Mouse (Mus musculus): ENCODE results near the gene Men1.

The Men1 gene

DNA sequence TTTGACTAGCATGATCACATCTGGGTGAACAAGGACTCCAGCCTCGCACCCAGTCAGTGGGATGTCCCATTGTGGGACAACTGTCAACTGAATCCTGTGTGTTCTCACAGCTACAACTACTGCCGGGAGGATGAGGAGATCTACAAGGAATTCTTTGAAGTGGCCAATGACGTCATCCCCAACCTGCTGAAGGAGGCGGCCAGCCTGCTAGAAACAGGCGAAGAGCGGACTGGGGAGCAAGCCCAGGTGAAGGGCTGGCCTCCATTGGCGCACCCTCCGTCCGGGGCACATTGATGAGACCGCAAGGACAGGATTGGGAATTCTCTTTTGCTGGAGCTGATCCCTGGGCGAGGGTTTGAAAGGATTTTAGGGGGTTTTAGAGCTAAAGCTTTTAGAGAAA is 3.9 kb downstream of the Men1 start:
- DNase-seq (ENCODE audit: extremely low spot score, low spot score), result no peak

DNA sequence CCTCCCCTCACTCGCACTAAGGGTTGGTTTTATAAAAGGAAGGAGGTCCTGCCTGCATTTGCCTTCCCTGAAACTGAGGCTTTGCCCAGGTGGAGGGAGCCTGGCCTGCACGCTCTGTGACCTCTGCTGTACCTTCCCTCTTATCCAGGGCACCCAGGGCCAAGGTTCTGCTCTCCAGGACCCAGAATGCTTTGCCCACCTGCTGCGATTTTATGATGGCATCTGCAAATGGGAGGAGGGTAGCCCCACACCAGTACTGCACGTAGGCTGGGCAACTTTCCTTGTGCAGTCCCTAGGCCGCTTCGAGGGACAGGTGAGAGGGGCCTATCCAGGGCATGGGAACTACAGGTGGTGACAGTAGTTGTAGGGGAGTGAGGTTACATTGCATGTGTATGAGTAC is 4.4 kb downstream of the Men1 start:
- DNase-seq (ENCODE audit: extremely low spot score, low spot score), result no peak

DNA sequence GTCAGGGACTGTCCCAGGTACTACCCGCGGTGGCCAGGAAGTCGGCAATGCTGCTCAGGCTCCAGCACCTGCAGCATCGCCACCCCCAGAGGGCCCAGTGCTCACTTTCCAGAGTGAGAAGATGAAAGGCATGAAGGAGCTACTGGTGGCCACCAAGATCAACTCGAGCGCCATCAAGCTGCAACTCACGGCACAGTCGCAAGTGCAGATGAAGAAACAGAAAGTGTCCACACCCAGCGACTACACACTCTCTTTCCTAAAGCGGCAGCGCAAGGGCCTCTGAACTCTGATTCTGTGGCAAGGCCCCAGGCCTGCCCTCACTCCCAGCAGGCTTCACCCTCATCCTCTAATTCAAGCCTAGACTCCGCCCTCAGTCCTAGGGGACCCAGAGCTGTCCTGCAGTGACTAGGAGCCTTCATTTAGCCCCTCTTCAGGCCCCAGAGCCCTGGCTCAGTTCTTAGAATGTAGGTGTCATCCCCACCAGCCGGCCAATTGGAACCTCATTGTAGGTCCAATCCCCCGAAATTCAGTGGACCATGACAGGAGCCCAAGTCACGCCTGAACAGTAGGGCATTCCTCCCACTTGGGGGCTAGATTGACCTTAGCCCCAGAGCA is 5.2 kb downstream of the Men1 start:
- no peak for DNase-seq (ENCODE audit: extremely low spot score, low spot score)

DNA sequence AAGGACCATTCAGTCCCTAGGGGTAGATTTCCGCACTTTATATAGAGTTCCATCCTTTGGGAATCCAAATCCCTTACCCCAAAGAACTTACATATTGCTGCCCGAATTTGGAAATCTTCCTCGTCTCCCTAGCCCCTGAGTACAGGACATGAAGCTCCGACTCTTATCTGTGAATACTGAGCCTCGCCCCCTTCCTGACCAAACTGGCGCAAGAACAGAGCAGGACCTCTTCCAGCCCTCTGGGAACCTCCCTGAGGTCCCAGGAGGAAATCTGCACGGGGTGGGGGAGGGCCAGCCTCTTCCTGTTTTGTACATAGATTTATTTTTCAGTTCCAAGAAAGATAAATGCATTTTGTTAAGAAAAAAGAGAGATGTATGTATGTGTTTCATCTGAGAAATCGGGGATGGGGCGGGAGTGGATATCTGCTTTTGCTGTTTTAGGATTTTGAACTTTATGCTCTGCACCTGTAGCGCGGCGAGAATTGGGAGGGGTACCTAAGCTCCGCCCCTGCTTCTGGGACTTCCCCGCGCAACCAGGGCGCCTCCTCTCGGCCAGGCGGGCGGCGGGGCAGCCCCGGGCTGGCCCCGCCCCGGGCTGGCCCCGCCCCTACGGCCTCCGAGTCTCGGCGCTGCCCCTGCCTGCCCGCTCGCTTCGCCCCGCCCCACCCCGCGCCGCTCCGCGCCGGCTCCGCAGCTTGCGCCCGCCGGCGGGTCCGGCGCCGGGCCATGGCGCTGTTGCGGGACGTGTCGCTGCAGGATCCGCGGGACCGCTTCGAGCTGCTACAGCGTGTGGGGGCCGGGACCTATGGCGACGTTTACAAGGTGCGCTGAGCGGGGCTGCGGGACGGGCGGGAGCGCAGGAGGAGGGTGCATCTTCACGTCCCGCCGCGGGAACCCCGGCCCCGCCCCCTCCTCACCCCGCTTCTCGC is 6.0 kb downstream of the Men1 start, which contains the start of gene Map4k2:
Map4k2 (plus strand) TSS at position 612 of the 929 bp plus-strand sequence.
- peak; percentile 71 for DNase-seq (ENCODE audit: extremely low spot score, low spot score)

DNA sequence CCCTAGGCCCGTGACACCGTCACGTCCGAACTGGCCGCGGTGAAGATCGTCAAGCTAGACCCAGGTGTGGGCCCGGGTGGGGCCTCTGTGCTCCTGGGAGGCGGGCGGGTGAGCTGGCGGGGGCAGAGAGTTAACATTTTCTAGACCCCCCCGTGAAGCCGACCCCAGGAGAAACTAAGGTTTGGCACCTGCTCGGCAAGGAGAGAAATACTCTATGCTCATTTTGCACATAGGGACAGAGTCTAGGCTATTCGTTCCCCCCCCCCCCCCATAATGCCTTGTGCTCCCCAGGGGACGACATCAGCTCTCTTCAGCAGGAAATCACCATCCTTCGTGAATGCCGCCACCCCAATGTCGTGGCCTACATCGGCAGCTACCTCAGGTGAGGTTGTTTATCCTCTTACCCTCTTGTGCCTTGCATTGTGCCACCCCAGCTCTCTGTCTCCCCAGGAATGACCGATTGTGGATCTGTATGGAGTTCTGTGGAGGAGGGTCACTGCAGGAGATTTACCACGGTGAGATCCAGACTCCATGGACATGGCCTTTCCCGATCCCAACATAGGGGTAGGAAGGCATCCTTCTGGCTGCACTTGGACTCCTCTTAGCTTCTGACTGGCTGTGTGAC is 6.8 kb downstream of the Men1 start:
- DNase-seq (ENCODE audit: extremely low spot score, low spot score), result no peak

DNA sequence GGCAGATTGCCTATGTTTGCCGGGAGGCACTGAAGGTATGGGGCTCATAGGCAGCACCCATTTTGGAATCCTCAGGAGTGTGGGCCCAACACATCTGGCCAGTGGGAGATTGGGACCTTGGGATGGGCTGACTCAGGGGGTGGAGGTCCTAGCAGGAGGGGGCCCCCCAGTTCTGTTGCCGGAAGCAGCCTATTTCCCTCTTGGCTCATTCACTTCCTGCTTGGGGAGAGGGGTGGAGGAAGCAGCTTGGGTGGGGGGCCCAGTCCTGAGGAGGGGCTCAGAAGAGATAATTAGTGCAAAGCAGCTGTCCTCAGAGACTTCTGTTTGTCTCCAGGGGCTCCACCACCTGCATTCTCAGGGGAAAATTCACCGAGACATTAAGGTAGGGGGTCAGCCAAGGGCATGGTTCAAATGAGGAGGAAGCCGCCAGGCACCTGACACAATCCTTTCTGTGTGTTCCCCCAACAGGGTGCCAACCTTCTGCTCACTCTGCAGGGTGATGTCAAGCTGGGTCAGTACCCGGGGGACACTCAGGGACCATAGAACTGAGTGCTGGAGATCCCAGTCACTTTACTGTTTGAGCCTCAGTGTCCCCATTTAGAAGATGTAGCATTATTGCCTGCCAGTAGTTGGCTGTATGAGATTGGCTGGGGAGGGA is 7.6 kb downstream of the Men1 start:
- no peak for DNase-seq (ENCODE audit: extremely low spot score, low spot score)

DNA sequence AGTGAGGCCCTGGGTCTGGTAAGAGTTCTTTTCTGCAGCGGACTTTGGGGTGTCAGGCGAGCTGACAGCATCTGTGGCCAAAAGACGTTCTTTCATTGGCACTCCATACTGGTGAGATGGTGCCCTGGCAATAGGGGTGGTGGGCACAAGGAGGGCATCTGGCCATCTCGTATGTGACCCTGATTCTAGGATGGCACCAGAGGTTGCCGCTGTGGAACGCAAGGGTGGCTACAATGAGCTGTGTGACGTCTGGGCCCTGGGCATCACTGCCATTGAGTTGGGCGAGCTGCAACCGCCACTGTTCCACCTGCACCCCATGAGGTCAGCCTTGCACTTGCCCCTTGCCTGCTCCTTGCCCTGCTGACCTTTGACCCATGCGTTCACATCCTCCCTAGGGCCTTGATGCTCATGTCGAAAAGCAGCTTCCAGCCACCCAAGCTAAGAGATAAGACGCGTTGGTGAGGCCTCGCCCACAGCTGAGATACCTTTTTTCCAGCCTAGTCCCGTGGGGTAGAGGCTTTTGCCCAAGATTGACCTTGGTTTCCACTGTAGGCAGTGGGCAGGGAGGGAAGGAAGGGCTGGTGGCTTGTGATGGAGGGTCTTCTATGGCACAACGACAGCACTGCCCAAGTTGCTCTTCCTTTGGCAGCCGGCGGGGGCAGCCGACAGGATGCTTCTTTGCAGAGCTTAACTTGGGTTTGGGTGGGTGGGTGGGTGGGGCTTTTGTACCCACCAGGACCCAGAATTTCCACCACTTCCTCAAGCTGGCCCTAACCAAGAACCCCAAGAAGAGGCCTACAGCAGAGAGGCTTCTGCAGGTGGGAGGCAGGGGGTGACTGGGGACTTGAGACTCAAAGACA is 8.5 kb downstream of the Men1 start:
- no peak for DNase-seq (ENCODE audit: extremely low spot score, low spot score)

DNA sequence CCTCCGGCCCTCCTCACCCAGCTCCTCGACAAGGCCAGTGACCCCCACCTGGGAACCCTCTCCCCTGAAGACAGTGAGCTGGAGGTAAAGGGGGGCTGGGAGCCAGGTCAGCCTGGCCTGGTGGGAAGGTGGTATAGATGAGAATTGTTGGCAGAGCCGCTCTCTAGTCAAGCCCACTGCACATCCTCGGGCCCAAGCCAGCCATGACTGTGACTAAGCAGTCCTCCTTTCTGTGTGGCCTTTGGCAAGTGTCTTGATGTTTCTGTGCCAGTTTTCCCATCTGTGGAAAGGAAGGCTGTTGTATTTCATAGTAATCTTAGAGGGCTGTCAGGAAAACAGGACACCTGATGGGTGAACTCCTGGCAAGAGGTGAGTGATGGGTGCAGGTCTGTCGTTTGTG is 9.2 kb downstream of the Men1 start:
- no peak for DNase-seq (ENCODE audit: extremely low spot score, low spot score)

DNA sequence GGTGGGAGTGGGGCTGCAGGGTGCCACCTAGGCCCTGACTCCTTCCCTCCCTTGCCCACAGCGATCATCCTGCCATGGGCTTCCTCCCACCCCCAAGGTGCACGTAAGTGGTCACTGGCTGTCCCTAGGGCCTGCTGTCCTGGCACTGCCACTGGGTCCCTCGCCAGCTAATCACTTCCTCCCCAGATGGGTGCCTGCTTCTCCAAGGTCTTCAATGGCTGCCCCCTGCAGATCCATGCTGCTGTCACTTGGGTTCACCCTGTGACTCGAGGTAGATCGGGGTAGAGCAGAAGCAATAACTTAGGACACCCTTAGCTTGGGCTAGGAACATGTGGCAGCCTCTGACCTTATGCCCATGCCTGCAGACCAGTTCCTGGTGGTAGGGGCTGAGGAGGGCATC is 11.2 kb downstream of the Men1 start:
- DNase-seq (ENCODE audit: extremely low spot score, low spot score), result no peak

DNA sequence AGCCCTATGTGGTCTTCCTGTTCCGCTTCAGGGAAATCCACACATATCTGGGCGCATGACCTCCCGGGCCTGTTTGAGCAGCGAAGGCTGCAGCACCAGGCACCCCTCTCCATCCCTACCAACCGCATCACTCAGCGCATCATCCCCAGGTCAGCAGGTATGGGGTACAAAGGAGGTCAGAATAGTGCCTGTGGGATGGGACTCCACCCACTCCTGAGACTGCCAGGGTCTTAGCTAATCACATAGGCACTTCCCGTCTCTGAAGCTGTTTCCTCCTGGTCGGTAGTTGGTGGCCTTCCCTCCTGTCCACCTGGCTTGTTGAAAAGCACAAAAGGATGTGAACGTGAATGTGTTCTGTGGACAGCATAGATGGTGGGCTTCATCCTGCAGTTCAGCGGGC is 11.9 kb downstream of the Men1 start:
- DNase-seq (ENCODE audit: extremely low spot score, low spot score), result no peak

DNA sequence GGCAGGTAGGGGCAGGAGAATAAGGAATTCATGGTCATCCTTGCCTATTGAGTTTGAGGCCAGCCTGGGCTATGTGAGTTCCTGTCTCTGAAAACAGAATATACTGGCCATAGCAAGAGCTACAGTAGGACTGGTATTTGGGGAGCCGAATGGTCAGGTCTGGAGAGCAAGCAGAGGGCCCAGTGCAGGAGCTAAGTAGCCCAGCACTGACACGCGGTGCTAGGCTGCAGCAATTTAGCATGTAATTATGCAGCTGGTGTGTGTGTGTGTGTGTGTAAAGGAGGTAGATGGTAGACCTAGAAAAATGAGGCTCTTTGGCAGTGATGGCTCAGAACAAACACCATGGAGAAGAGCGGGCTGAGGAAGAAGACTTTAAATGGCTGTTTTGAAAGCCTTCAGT is 12.8 kb downstream of the Men1 start:
- DNase-seq (ENCODE audit: extremely low spot score, low spot score), result no peak

DNA sequence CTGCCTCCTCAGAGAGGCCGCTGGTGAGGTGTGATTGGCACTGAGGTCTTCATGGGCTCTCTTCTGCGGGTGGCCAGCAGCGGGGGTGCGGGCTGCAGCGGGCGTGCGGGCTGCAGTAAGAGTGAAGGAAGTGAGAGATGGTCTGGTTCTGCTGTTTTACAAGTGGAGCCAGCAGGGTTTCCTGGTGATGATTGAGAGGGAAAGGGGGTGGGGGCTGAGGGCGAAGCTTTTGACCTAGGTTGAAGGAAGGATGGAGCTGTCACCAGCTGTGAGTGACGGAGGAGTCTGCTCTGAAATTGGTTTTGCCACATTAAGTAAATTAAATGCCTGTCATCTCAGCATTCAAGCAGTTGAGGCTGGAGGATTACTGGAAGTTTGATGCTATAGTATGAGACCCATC is 13.9 kb downstream of the Men1 start:
- DNase-seq (ENCODE audit: extremely low spot score, low spot score), result no peak

DNA sequence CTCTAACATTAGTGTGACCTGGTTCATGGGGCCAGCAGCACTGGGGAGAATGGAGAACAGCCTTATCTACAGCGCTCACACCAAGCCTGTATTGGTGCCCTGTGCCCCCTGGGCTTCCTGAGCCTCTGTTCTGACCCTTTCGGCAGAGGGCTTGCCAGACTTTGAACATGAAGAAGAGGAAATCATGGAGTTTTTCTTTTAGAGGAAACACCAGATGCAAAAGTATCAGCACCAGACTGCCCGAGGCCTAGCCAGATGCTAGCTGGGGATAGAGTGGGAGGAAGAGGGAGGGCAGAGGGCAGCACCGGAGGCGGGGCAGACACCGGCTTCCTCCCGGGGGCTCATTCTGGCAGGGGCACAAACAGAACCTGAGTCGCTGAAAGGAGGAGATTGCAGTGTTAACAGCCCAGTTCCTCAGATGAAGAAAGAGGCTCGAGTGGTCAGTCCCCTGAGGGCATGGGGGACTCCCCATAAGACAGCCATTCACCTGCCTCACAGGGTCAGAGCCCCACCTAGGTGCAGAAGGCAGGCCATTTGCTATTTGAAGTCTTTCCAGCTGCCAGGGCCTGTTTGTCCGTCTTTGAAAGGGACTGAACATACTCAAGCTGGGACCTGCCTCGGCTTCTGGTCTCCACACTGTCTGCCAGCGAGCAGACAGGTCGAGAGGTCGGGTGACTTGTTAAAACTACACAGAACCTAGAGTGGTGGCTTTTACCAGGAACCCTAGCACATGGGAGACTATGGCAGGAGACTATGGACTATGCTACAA is 14.6 kb downstream of the Men1 start:
- no peak for DNase-seq (ENCODE audit: extremely low spot score, low spot score)

DNA sequence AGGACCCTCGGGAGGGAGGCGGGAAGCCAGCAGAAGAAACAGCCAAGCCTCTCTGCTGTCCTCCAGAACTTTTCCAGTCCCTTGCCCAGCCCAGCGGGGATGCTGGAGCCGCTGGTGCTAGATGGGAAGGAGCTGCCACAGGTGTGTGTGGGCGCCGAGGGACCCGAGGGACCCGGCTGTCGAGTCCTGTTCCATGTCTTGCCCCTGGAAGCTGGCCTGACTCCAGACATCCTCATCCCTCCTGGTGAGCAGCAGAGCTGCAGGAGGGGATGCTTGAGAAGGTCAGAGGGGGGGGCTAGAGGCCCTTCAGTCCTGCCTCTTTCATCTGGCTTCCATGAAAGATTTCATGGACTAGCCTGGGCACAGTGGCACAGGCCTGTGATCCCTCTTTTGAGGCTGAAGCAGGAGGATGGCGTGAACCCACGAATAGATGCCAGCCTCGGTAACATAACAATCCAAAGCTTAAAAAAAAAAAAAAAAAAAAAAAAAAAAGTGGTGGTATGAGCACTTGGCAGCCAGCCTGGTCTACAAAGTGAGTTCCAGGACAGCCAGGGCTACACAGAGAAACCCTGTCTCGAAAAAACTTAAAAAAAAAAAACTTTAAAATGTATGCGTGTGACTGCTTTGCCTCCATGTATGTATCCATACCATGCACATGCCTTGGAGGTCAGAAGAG is 16.8 kb downstream of the Men1 start:
- DNase-seq (ENCODE audit: extremely low spot score, low spot score), result no peak

DNA sequence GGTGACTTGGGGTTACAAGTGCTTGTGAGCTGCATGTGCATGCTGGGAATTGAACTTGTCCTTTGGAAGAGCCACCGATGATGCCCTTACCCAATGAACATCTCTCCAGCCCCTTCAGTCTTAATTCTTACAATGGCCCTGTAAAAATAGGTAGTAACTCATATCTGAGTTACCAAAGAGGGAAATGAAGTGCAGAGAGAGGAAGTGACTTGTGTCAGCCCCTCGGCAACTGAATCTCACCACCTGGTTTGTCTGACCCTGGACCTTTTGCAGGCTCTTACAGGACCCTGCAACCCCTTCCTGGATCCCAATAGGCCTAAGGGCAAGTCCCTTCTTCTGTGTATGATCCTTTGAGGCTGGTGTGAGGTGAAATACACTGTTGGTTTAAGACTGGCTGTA is 17.3 kb downstream of the Men1 start:
- DNase-seq (ENCODE audit: extremely low spot score, low spot score), result no peak

DNA sequence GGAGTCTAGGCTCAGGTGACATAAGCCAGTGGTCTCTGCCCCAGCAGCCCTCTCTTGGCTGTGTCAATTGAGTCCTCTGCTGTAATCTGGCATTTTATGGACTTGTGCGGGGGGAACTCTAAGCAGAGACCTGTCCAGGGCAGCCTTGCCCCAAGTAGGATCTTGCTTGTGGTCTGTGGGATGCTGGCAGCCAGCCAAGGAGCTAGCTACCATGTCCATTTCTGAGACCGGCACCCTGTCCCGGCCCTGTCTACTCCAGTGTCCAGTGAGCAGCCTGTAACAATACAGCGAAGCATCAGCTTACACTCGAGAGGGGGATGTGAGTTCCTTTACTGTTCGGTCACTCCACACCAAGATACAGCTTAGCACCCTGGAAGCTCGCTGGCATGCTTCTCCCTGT is 19.3 kb downstream of the Men1 start:
- no peak for DNase-seq (ENCODE audit: extremely low spot score, low spot score)

DNA sequence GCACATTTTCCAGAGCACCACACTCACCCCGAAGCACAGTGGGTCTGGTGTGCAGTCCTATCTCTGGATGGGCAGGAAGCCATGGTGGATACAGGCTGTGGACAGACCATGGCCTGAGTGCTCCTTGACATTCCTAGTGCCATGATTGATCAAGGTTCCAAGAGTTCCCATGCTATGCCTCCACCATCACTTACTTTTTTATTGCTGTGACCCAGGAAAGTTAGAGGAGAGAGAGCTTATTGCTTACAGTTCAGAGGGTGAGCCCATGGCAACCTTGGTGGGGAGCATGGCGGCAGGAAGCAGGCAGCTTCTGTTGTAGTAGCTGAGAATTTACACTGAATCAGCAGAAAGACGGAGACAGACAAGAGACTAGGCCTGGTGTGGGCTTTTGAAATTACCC is 26.5 kb downstream of the Men1 start:
- DNase-seq (ENCODE audit: extremely low spot score, low spot score), result no peak

DNA sequence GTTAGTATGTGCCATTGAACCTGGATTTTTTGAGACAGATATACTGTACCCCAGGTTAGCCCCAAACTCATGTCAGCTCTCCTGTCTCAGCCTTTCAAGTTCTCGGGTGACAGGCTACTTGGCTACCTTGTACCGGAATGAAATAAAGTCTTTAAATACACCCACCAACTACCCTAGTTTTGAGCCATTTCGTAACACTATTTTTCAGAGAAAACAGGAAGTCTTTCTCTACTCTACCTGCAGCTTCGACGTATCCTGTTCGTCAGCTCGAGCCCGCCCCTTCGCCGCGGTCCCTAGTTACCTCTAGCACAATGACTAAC is 28.3 kb downstream of the Men1 start:
- no peak for DNase-seq (ENCODE audit: extremely low spot score, low spot score)

DNA sequence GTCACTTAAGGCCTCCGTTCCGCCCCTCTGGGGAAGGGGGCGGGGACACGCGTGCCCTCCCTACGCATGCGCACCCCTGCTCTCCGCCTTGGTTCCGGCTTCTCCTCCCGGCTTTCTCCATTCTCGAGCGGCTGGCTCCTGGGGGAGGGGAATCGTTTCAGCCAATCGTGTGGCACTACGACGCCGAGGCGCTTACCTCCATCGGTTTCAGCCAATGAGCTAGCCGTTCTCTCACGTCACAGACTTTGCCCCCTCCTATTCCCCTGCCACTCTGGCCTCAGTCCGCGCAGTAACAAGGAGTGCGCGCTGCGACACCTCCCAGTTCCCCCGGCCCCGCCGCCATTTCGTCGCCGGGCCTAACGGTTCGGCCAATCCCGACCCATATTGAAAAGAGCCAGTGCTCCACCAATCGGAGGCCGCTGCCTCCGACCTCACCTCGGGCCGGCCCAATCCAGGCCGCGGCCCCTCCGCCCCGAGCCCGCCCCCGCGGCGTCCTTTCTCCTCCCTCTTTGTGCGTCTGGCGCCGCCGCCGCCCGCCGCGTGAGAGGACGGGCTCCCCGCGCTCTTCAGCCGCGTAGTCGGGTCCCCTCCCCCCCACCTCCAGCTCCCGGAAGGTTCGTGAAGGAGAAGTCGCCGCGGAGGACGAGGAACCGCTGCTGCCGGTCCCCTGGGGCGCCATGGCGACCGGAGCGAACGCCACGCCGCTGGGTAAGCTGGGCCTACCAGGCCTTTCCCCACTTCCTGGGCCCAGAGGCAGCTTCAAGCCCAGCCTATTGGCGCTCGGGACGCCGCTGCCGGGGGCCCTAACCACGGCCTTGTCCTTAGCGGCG is 28.8 kb downstream of the Men1 start, which contains the start of gene Sf1:
Sf1 (plus strand) TSS at position 280 of the 830 bp plus-strand sequence.
- peak; percentile 99 for DNase-seq (ENCODE audit: extremely low spot score, low spot score)
